Mouse (Mus musculus) olfactory bulb, adult 2 months (tissue): ENCODE data around the gene Foxn4. TPM values are rescaled to one million over a fixed set of nuclear protein-coding genes. Genes with fewer than 3 reads are reported as not detected.

Experiments
- H3K27ac ChIP-seq: fragments of 200-500 bp; 2 replicates; pipeline ENCODE4 v1.5.1; 2012; ENCODE audit warnings: low read depth, low read length; ENCODE audit not compliant: insufficient read depth
- H3K4me1 ChIP-seq: fragments of 200-500 bp; 2 replicates; pipeline ENCODE4 v1.6.1; 2012; ENCODE audit warnings: low read length; ENCODE audit not compliant: control insufficient read depth, insufficient read depth
- H3K4me3 ChIP-seq: fragments of 200-500 bp; 2 replicates; pipeline ENCODE4 v1.5.1; 2012; ENCODE audit warnings: mild to moderate bottlenecking, low read depth, low read length, moderate library complexity; ENCODE audit not compliant: insufficient read depth
- CTCF ChIP-seq: fragments of 200-500 bp; IDR thresholded peaks from 2 replicates; pipeline ENCODE4 v1.5.1; 2012; ENCODE audit warnings: low read depth, mild to moderate bottlenecking, low read length, moderate library complexity; ENCODE audit not compliant: insufficient read depth
- POLR2A ChIP-seq: fragments of 200-500 bp; IDR thresholded peaks from 2 replicates; pipeline ENCODE4 v1.6.1; 2012; ENCODE audit warnings: mild to moderate bottlenecking, low read depth, low read length, moderate library complexity; ENCODE audit not compliant: insufficient read depth
- WGBS: fragments of 180-500 bp; shearing (Covaris S2); methylation state at CpG from one replicate; pipeline ENCODE4 v1.1.7; 2018; 5-methylcytosine and 5-hydroxymethylcytosine counted together
- polyA plus RNA-seq: library from polyadenylated mRNA; stranded (reverse); fragments of >200 nt; gene quantifications from 2 replicates; pipeline ENCODE4 v1.2.4, GENCODE M21; 2012; ENCODE audit warnings: low replicate concordance; ENCODE audit not compliant: missing spikeins, insufficient read depth, insufficient read length

Gene Foxn4
- polyA plus RNA-seq, 1 experiment, result not detected

GRCm38 (mm10) chr5:114298212-114298894 lies 24.7 kb upstream of the Foxn4 start:
- Histone ChIP-seq H3K4me1 (no peaks in the 10 kb centered on the region), H3K27ac (no peak overlapping the region), H3K4me3 (no peak overlapping the region)
- no peak for TF ChIP-seq CTCF
- no peak for TF ChIP-seq POLR2A
- 69% methylated on average over 18 of the region's 18 CpGs for WGBS

- 48% methylated on average over 22 of the region's 22 CpGs for WGBS
- Histone ChIP-seq H3K4me3 (no peak overlapping the region), H3K27ac (no peak overlapping the region), H3K4me1 (no peaks in the 10 kb centered on the region)
- no peak for TF ChIP-seq POLR2A
- TF ChIP-seq CTCF, result no peak
These were observed 23.4 kb upstream of the Foxn4 start for GRCm38 (mm10) chr5:114296693-114297631.

- H3K4me3 ChIP-seq, result no peak overlapping the region
- WGBS, result 38% methylated on average over 3 of the region's 3 CpGs
- TF ChIP-seq POLR2A (no peak), CTCF (no peak)
- H3K4me1 ChIP-seq, result peaks cover 12% of the 10 kb centered on the region
- no peak overlapping the region for H3K27ac ChIP-seq
These were observed 16.4 kb upstream of the Foxn4 start for GRCm38 (mm10) chr5:114290004-114290403.

GRCm38 (mm10) chr5:114288874-114289273 lies 15.3 kb upstream of the Foxn4 start, which contains the start of gene Myo1h:
TSS of gene Myo1h (plus strand) at chr5:114289166.
- Histone ChIP-seq H3K4me1 (peaks cover 16% of the 10 kb centered on the region), H3K4me3 (no peak within 1 kb of the TSS), H3K27ac (no peak within 1 kb of the TSS)
- no peak for TF ChIP-seq POLR2A
- no peak for TF ChIP-seq CTCF
- 66% methylated on average over 13 of the region's 13 CpGs for WGBS

GRCm38 (mm10) chr5:114288396-114288795 lies 14.8 kb upstream of the Foxn4 start:
- WGBS, result 73% methylated on average over 5 of the region's 5 CpGs
- H3K27ac ChIP-seq, result no peak overlapping the region
- TF ChIP-seq CTCF (no peak), POLR2A (no peak)
- peaks cover 16% of the 10 kb centered on the region for H3K4me1 ChIP-seq
- H3K4me3 ChIP-seq, result no peak overlapping the region

- TF ChIP-seq CTCF, result no peak
- no peak for TF ChIP-seq POLR2A
- peaks cover 16% of the 10 kb centered on the region for H3K4me1 ChIP-seq
- 92% methylated on average over 16 of the region's 16 CpGs for WGBS
- H3K4me3 ChIP-seq, result no peak overlapping the region
- no peak overlapping the region for H3K27ac ChIP-seq
These were observed 13.4 kb upstream of the Foxn4 start for GRCm38 (mm10) chr5:114286872-114287571.

GRCm38 (mm10) chr5:114286102-114286501 lies 12.5 kb upstream of the Foxn4 start:
- Histone ChIP-seq H3K4me1 (peaks cover 16% of the 10 kb centered on the region), H3K4me3 (no peak overlapping the region), H3K27ac (no peak overlapping the region)
- TF ChIP-seq CTCF (0 out of 2 replicates have a peak, but pooled peaks have one; percentile 23), POLR2A (no peak)
- 80% methylated on average over 4 of the region's 4 CpGs for WGBS

- H3K4me3 ChIP-seq, result no peak overlapping the region
- peaks cover 16% of the 10 kb centered on the region for H3K4me1 ChIP-seq
- WGBS, result 33% methylated on average over 3 of the region's 3 CpGs
- TF ChIP-seq CTCF, result no peak
- TF ChIP-seq POLR2A, result no peak
- no peak overlapping the region for H3K27ac ChIP-seq
These were observed 11.7 kb upstream of the Foxn4 start for GRCm38 (mm10) chr5:114285398-114285700.
